Mouse (Mus musculus) spleen, postnatal 4 days (tissue): Measurements from ENCODE around the gene Nrip1.

ENCODE experiments used
- DNase-seq, 2 experiments: peaks; one replicate each; pipeline ENCODE4 v3.0.0; 2022; ENCODE audit warnings: low spot score in 2 of 2

Gene Nrip1

GRCm38 (mm10) chr16:76316940-76317822 lies 56.4 kb downstream of the Nrip1 start:
- no peak for DNase-seq

GRCm38 (mm10) chr16:76315642-76316041 lies 58.0 kb downstream of the Nrip1 start:
- DNase-seq: no peak

- DNase-seq: peak in 1 of 2 experiments; percentile 62
Measured at GRCm38 (mm10) chr16:76314013-76314950, 59.3 kb downstream of the Nrip1 start.

- no peak for DNase-seq
Measured at GRCm38 (mm10) chr16:76312887-76313420, 60.7 kb downstream of the Nrip1 start.

GRCm38 (mm10) chr16:76310791-76311190 lies 62.8 kb downstream of the Nrip1 start:
- DNase-seq: no peak

- no peak for DNase-seq
Measured at GRCm38 (mm10) chr16:76310286-76310685, 63.3 kb downstream of the Nrip1 start.

- no peak for DNase-seq
Measured at GRCm38 (mm10) chr16:76309280-76309679, 64.3 kb downstream of the Nrip1 start.

- DNase-seq: no peak
Measured at GRCm38 (mm10) chr16:76307039-76307438, 66.6 kb downstream of the Nrip1 start.

GRCm38 (mm10) chr16:76306446-76306845 lies 67.2 kb downstream of the Nrip1 start:
- DNase-seq: no peak

GRCm38 (mm10) chr16:76303436-76303835 lies 70.2 kb downstream of the Nrip1 start:
- DNase-seq: peak in 1 of 2 experiments; percentile 52

- no peak for DNase-seq
Measured at GRCm38 (mm10) chr16:76301728-76302050, 71.9 kb downstream of the Nrip1 start.

- no peak for DNase-seq
Measured at GRCm38 (mm10) chr16:76301037-76301727, 72.4 kb downstream of the Nrip1 start.

- no peak for DNase-seq
Measured at GRCm38 (mm10) chr16:76300452-76300851, 73.2 kb downstream of the Nrip1 start.

GRCm38 (mm10) chr16:76299511-76299910 lies 74.1 kb downstream of the Nrip1 start:
- no peak for DNase-seq

- DNase-seq: no peak
Measured at GRCm38 (mm10) chr16:76295322-76295721, 78.3 kb downstream of the Nrip1 start.

- DNase-seq: no peak
Measured at GRCm38 (mm10) chr16:76294550-76294949, 79.1 kb downstream of the Nrip1 start.

- DNase-seq: peak in 1 of 2 experiments; percentile 35
Measured at GRCm38 (mm10) chr16:76293765-76294463, 79.7 kb downstream of the Nrip1 start.

GRCm38 (mm10) chr16:76293176-76293575 lies 80.5 kb downstream of the Nrip1 start:
- no peak for DNase-seq

GRCm38 (mm10) chr16:76292656-76293055 lies 81.0 kb downstream of the Nrip1 start:
- DNase-seq: no peak

GRCm38 (mm10) chr16:76291366-76291765 lies 82.3 kb downstream of the Nrip1 start:
- no peak for DNase-seq

GRCm38 (mm10) chr16:76289495-76289894 lies 84.1 kb downstream of the Nrip1 start:
- DNase-seq: no peak
